Mouse (Mus musculus) gastrocnemius, postnatal 25 days (tissue): ENCODE results near the gene Kctd4. TPM values are rescaled to one million over a fixed set of nuclear protein-coding genes. Genes with fewer than 3 reads are reported as not detected.
"Not testable (repeated sequence)": the region's sequence is repeated elsewhere in the genome, so short reads cannot be mapped to it uniquely, and the experiment has no call there.

Source experiments
- DNase-seq: peaks from one replicate; pipeline ENCODE4 v3.0.0; 2022
- long read RNA-seq, 2 experiments: library from polyadenylated mRNA; stranded (forward); transcript quantifications; one replicate each; pipeline ENCODE4 v2.0.0; 2021
- total RNA-seq, 2 experiments: library from RNA; stranded (reverse); gene quantifications; 1 replicate in 1 of 2; 2 replicates in 1 of 2; pipeline ENCODE4 v1.2.3; 2021

The Kctd4 gene
- not detected for total RNA-seq
- long read RNA-seq, experiment 1, result 0 reads
- long read RNA-seq, experiment 2, partial matches to known transcripts, result 0 of 1 reads
- long read RNA-seq, experiment 2, other reads (novel, unspliced or antisense), result 1 of 1 reads

GRCm38 (mm10) chr14:75954766-75955165 lies at the start of gene Kctd4:
Kctd4 (plus strand) TSS chr14:75955009.
- DNase-seq, result no peak

- DNase-seq, result no peak
Observed at GRCm38 (mm10) chr14:75906931-75907330, 47.9 kb upstream of the Kctd4 start.

- DNase-seq, result no peak
Observed at GRCm38 (mm10) chr14:75911968-75912367, 42.8 kb upstream of the Kctd4 start.

GRCm38 (mm10) chr14:75912665-75913064 lies 42.1 kb upstream of the Kctd4 start:
- no peak for DNase-seq

GRCm38 (mm10) chr14:75923314-75924052 lies 31.3 kb upstream of the Kctd4 start:
- DNase-seq, result no peak

- not testable (repeated sequence) for DNase-seq
Observed at GRCm38 (mm10) chr14:75929713-75930112, 25.1 kb upstream of the Kctd4 start.

GRCm38 (mm10) chr14:75931266-75931665 lies 23.5 kb upstream of the Kctd4 start:
- no peak for DNase-seq

- DNase-seq, result no peak
Observed at GRCm38 (mm10) chr14:75934359-75934758, 20.4 kb upstream of the Kctd4 start.

- DNase-seq, result no peak
Observed at GRCm38 (mm10) chr14:75937714-75938113, 17.1 kb upstream of the Kctd4 start.

- no peak for DNase-seq
Observed at GRCm38 (mm10) chr14:75941500-75941899, 13.3 kb upstream of the Kctd4 start.

GRCm38 (mm10) chr14:75942365-75942764 lies 12.4 kb upstream of the Kctd4 start:
- no peak for DNase-seq

GRCm38 (mm10) chr14:75947674-75948073 lies 7.1 kb upstream of the Kctd4 start:
- no peak for DNase-seq

- DNase-seq, result no peak
Observed at GRCm38 (mm10) chr14:75953011-75953410, 1.8 kb upstream of the Kctd4 start.

- no peak for DNase-seq
Observed at GRCm38 (mm10) chr14:75962250-75962649, 7.4 kb downstream of the Kctd4 start.

- DNase-seq, result no peak
Observed at GRCm38 (mm10) chr14:75963215-75963614, 8.4 kb downstream of the Kctd4 start.

GRCm38 (mm10) chr14:75964000-75964399 lies 9.2 kb downstream of the Kctd4 start:
- DNase-seq, result no peak

- DNase-seq, result no peak
Observed at GRCm38 (mm10) chr14:75964433-75964832, 9.6 kb downstream of the Kctd4 start.

GRCm38 (mm10) chr14:75967291-75967690 lies 12.5 kb downstream of the Kctd4 start:
- no peak for DNase-seq

GRCm38 (mm10) chr14:75976107-75976506 lies 21.3 kb downstream of the Kctd4 start:
- DNase-seq, result no peak

GRCm38 (mm10) chr14:75981231-75981630 lies 26.4 kb downstream of the Kctd4 start:
- DNase-seq, result no peak

GRCm38 (mm10) chr14:75983891-75984290 lies 29.1 kb downstream of the Kctd4 start:
- no peak for DNase-seq

GRCm38 (mm10) chr14:75985112-75985511 lies 30.3 kb downstream of the Kctd4 start:
- no peak for DNase-seq

GRCm38 (mm10) chr14:75986878-75987483 lies 32.2 kb downstream of the Kctd4 start:
- DNase-seq, result no peak

- no peak for DNase-seq
Observed at GRCm38 (mm10) chr14:75989168-75989567, 34.4 kb downstream of the Kctd4 start.
